ENCODE assay signal across 14 mouse cellular contexts in genomic region chr16:33998011-33998410, GRCm38 (mm10).
"Had no signal": no experiment of that assay in that cellular context is flagged by ENCODE, and none has a peak within 500 bp of the region (broad histone marks: within the 10 kb centered on the region; RNA-seq: fewer than 3 reads in every experiment).

No protein-coding gene starts in this region.

- H3K9ac ChIP-seq: limb, embryonic 12.5 days; liver, embryonic 14.5 days; midbrain, embryonic 13.5 days had no signal

- H3K27ac ChIP-seq: kidney, postnatal 0 days; layer of hippocampus, adult 2 months; limb, embryonic 12.5 days; liver, embryonic 14.5 days; midbrain, embryonic 13.5 days; stomach, postnatal 0 days had no signal

- H3K4me2 ChIP-seq: limb, embryonic 12.5 days; midbrain, embryonic 13.5 days had no signal

- H3K27me3 ChIP-seq: midbrain, embryonic 13.5 days had no signal

- DNase-seq: kidney, postnatal 4 days; liver; lung, adult 18-20 months; lung, postnatal 36 days; right cerebral cortex, adult 18-20 months; right cerebral cortex, postnatal 25 days; thymus, postnatal 4 days had no signal

- ATAC-seq: lung, postnatal 0 days; midbrain, embryonic 13.5 days had no signal

- H3K4me3 ChIP-seq: layer of hippocampus, adult 2 months; limb, embryonic 12.5 days; midbrain, embryonic 13.5 days had no signal

- H3K36me3 ChIP-seq: limb, embryonic 12.5 days; midbrain, embryonic 13.5 days had no signal

- H3K9me3 ChIP-seq: limb, embryonic 12.5 days; midbrain, embryonic 13.5 days had no signal
